In genomic region chr14:124195331-124195730, GRCm38 (mm10) we compare ENCODE assay signal across 10 mouse cellular contexts.
A peak's percentile ranks its signal among the peaks of the same experiment; 100 is the strongest.
DNase-seq lines count a peak whose midpoint lies in the region; ATAC-seq and TF ChIP-seq lines count a peak whose summit lies in the region.
"Had no signal": no experiment of that assay in that cellular context is flagged by ENCODE, and none has a peak within 500 bp of the region (broad histone marks: within the 10 kb centered on the region; RNA-seq: fewer than 3 reads in every experiment).

No protein-coding gene starts in this region.

- no peaks in the 10 kb centered on the region; the same call in 1 of the 2 replicates for H3K27me3 ChIP-seq in kidney, adult 2 months (replicated peaks; ENCODE audit: control insufficient read depth, insufficient read depth, low read length)
- H3K27me3 ChIP-seq in hindbrain, postnatal 0 days (ENCODE audit: insufficient read depth, low read length) = no peaks in the 10 kb centered on the region
- H3K27me3 ChIP-seq in neural tube, embryonic 14.5 days (ENCODE audit: control insufficient read depth, insufficient read depth, low read length) = no peaks in the 10 kb centered on the region

- peak overlapping the region; percentile 50 for H3K4me2 ChIP-seq in hindbrain, postnatal 0 days (ENCODE audit: low read depth, low read length)
- peak overlapping the region; percentile 42 for H3K4me2 ChIP-seq in neural tube, embryonic 14.5 days (ENCODE audit: low read depth, low read length)

- ATAC-seq in hindbrain, postnatal 0 days = no peak
- ATAC-seq in neural tube, embryonic 14.5 days (ENCODE audit: low read depth) = no peak

- H3K4me1 ChIP-seq in kidney, adult 2 months (ENCODE audit: control insufficient read depth, insufficient read depth, low read length) = no peaks in the 10 kb centered on the region
- no peaks in the 10 kb centered on the region for H3K4me1 ChIP-seq in hindbrain, postnatal 0 days (ENCODE audit: insufficient read depth, low read length)
- H3K4me1 ChIP-seq in neural tube, embryonic 14.5 days (ENCODE audit: control insufficient read depth, insufficient read depth, low read length) = no peaks in the 10 kb centered on the region

- no peak overlapping the region for H3K4me3 ChIP-seq in kidney, adult 2 months (ENCODE audit: insufficient read depth, low read depth, low read length)
- H3K4me3 ChIP-seq in hindbrain, postnatal 0 days (ENCODE audit: low read length) = peak overlapping the region; percentile 24
- H3K4me3 ChIP-seq in neural tube, embryonic 14.5 days (ENCODE audit: low read depth, low read length) = no peak overlapping the region; the same call in 1 of the 2 replicates

- peak; percentile 7 for DNase-seq in kidney, postnatal 10 days
- DNase-seq in kidney, adult 2 months = no peak
- DNase-seq in embryo, embryonic 10 days (ENCODE audit: low spot score) = peak; percentile 74
- no peak for DNase-seq in hindbrain, postnatal 0 days (ENCODE audit: low spot score)
- DNase-seq in right cerebral cortex, adult 18-20 months = no peak
- no peak for DNase-seq in left cerebral cortex, postnatal 36 days (ENCODE audit: low spot score in 2 of 2)
- DNase-seq in lung, postnatal 36 days = no peak
- DNase-seq: lung, postnatal 4 days; thymus, postnatal 25 days had no signal

- no peak for TF ChIP-seq POLR2A in kidney, adult 2 months (IDR thresholded peaks at IDR 0.05; ENCODE audit: low read depth, low read length)

- no peaks in the 10 kb centered on the region for H3K9me3 ChIP-seq in hindbrain, postnatal 0 days (ENCODE audit: low read length)
- H3K9me3 ChIP-seq in neural tube, embryonic 14.5 days (ENCODE audit: control insufficient read depth, low read length) = no peaks in the 10 kb centered on the region

- no peaks in the 10 kb centered on the region for H3K36me3 ChIP-seq in kidney, adult 2 months (ENCODE audit: control insufficient read depth, insufficient read depth, low read length)
- no peaks in the 10 kb centered on the region for H3K36me3 ChIP-seq in hindbrain, postnatal 0 days (ENCODE audit: insufficient read depth, low read length)
- no peaks in the 10 kb centered on the region for H3K36me3 ChIP-seq in neural tube, embryonic 14.5 days (ENCODE audit: control insufficient read depth, insufficient read depth, low read length)

- TF ChIP-seq CTCF in kidney, adult 2 months (conservative IDR thresholded peaks at IDR 0.05; ENCODE audit: insufficient read depth, insufficient read length, low read depth, low read length) = no peak
- no peak for TF ChIP-seq CTCF in hindbrain, postnatal 0 days (IDR thresholded peaks at IDR 0.05; ENCODE audit: low read depth)

- intact Hi-C loops in left cerebral cortex, postnatal 36 days (cut with DNase I) = loop anchor here (10.0 kb wide), 1 partner anchor 441 kb away; no protein-coding TSS in a partner anchor

- 0 out of 2 replicates have a peak overlapping the region, but pooled peaks have one; percentile 24 for H3K9ac ChIP-seq in hindbrain, postnatal 0 days (replicated peaks; ENCODE audit: low read length)
- H3K9ac ChIP-seq in neural tube, embryonic 14.5 days (replicated peaks; ENCODE audit: low read depth, low read length) = no peak overlapping the region

- 22% methylated on average over 10 of the region's 10 CpGs for WGBS in kidney, adult 2 months
- WGBS in hindbrain, postnatal 0 days = 27% methylated on average over 10 of the region's 10 CpGs
- 26% methylated on average over 10 of the region's 10 CpGs for WGBS in neural tube, embryonic 14.5 days

- H3K27ac ChIP-seq in kidney, adult 2 months (ENCODE audit: insufficient read depth, low read depth, low read length) = no peak overlapping the region
- H3K27ac ChIP-seq in hindbrain, postnatal 0 days = 0 out of 2 replicates have a peak overlapping the region, but pooled peaks have one; percentile 20
- H3K27ac ChIP-seq in neural tube, embryonic 14.5 days (ENCODE audit: low read depth, low read length) = no peak overlapping the region

Comparison
In these comparisons a context has a peak if more than half of its experiments do, and no peak if none do; other contexts are left out.
1. DNase-seq: peak in kidney, postnatal 10 days (single experiment) and embryo, embryonic 10 days (single experiment); none in kidney, adult 2 months (single experiment), hindbrain, postnatal 0 days (single experiment), right cerebral cortex, adult 18-20 months (single experiment), left cerebral cortex, postnatal 36 days (0 of 2) and lung, postnatal 36 days (single experiment).